Mouse (Mus musculus): ENCODE data around the gene Gm9821. TPM values are rescaled to one million over a fixed set of nuclear protein-coding genes. Genes with fewer than 3 reads are reported as not detected.

Gene Gm9821
- total and polyA plus RNA-seq, 3 experiments = 1.2 to 22.7 TPM; not detected in 1

GRCm38 (mm10) chr2:91965417-91965816, 19.9 kb downstream of the Gm9821 start:
- Histone ChIP-seq H3K79me2 (ENCODE audit: control insufficient read depth, insufficient read depth, low read length, poor library complexity) (peaks cover 26% of the 10 kb centered on the region), H3K36me3 (ENCODE audit: control insufficient read depth in 1 of 2, insufficient read depth in 2 of 2, low read length in 2 of 2) (peaks cover 0 to 16% of the 10 kb centered on the region in 2 experiments; a peak in 2 of 4 replicates), H3K4me1 (ENCODE audit: control insufficient read depth in 1 of 2, insufficient read depth in 2 of 2, low read length in 2 of 2) (peaks cover 7 to 25% of the 10 kb centered on the region in 2 experiments; a peak in 3 of 4 replicates), H3K4me3 (ENCODE audit: control insufficient read depth in 1 of 2, insufficient read depth in 1 of 2, low read depth in 2 of 2, low read length in 2 of 2) (peak overlapping the region; percentile 80 to 84), H3K9ac (ENCODE audit: control insufficient read depth, low read depth, low read length, poor library complexity, severe bottlenecking) (peak overlapping the region; percentile 86), H3K27me3 (ENCODE audit: control insufficient read depth in 1 of 2, insufficient read depth in 2 of 2, low read length in 2 of 2) (peaks cover 0 to 5% of the 10 kb centered on the region in 2 experiments; a peak in 2 of 4 replicates), H3K27ac (ENCODE audit: control insufficient read depth, low read depth, low read length) (peak overlapping the region; percentile 53), H3K9me3 (replicated peaks; ENCODE audit: insufficient read depth, low read length) (no peaks in the 10 kb centered on the region)
- DNase-seq (ENCODE audit: low read depth, low spot score) = peak; percentile 68
- TF ChIP-seq USF1 (IDR thresholded peaks at IDR 0.05; ENCODE audit: low read depth, low read length) = no peak
- no peak for TF ChIP-seq BHLHE40 (IDR thresholded peaks at IDR 0.05; ENCODE audit: borderline replicate concordance, low read depth, low read length)
- no peak for TF ChIP-seq POLR2AphosphoS2 (IDR thresholded peaks at IDR 0.05; ENCODE audit: low read length)
- no peak for TF ChIP-seq MEF2A (IDR thresholded peaks at IDR 0.05; ENCODE audit: extremely low read depth, insufficient replicate concordance, low read depth, low read length, poor library complexity, severe bottlenecking)
- no peak for TF ChIP-seq MAX (IDR thresholded peaks at IDR 0.05; ENCODE audit: low read length)
- TF ChIP-seq JUND (IDR thresholded peaks at IDR 0.05; ENCODE audit: low read depth, low read length) = no peak
- TF ChIP-seq RAD21 (IDR thresholded peaks at IDR 0.05; ENCODE audit: low read depth, low read length) = no peak
- peak; percentile 57 to 58; a peak in 2 of 4 replicates for TF ChIP-seq POLR2A (IDR thresholded peaks at IDR 0.05; ENCODE audit: control insufficient read depth in 1 of 2, insufficient read depth in 1 of 2, low read depth in 1 of 2, low read length in 2 of 2, poor library complexity in 1 of 2)
- TF ChIP-seq SIN3A (IDR thresholded peaks at IDR 0.05; ENCODE audit: low read length) = no peak
- TF ChIP-seq TBP (IDR thresholded peaks at IDR 0.05; ENCODE audit: low read depth, low read length) = no peak
- no peak for TF ChIP-seq TAL1 (IDR thresholded peaks at IDR 0.05; ENCODE audit: low read length)
- TF ChIP-seq RCOR1 (IDR thresholded peaks at IDR 0.05; ENCODE audit: low read depth, low read length) = peak; percentile 54; the same call in 1 of the 2 replicates
- no peak for TF ChIP-seq ZC3H11A (IDR thresholded peaks at IDR 0.05; ENCODE audit: low read depth, low read length)
- no peak for TF ChIP-seq ZKSCAN1 (IDR thresholded peaks at IDR 0.05; ENCODE audit: low read depth, low read length)
- TF ChIP-seq MXI1 (IDR thresholded peaks at IDR 0.05; ENCODE audit: low read depth, low read length) = no peak
- TF ChIP-seq ZNF384 (IDR thresholded peaks at IDR 0.05; ENCODE audit: low read depth, low read length) = no peak
- 0 out of 2 replicates have a peak, but pooled peaks have one; percentile 49 for TF ChIP-seq TCF12 (IDR thresholded peaks at IDR 0.05; ENCODE audit: low read depth, low read length)
- TF ChIP-seq MYB (IDR thresholded peaks at IDR 0.05; ENCODE audit: low read depth, low read length) = no peak
- no peak for TF ChIP-seq SMC3 (IDR thresholded peaks at IDR 0.05; ENCODE audit: low read depth, low read length)
- TF ChIP-seq NRF1 (IDR thresholded peaks at IDR 0.05; ENCODE audit: insufficient read depth, low read depth, low read length, poor library complexity, severe bottlenecking) = no peak
- no peak for TF ChIP-seq POLR2AphosphoS5 (IDR thresholded peaks at IDR 0.05; ENCODE audit: borderline replicate concordance, low read depth, low read length)
- TF ChIP-seq CHD2 (IDR thresholded peaks at IDR 0.05; ENCODE audit: low read length) = no peak
- peak; percentile 38; the same call in 1 of the 2 replicates for TF ChIP-seq ETS1 (IDR thresholded peaks at IDR 0.05; ENCODE audit: low read depth, low read length)
- TF ChIP-seq MAZ (IDR thresholded peaks at IDR 0.05; ENCODE audit: low read depth, low read length) = peak; percentile 87
- TF ChIP-seq ZMIZ1 (IDR thresholded peaks at IDR 0.05; ENCODE audit: low read depth, low read length) = peak; percentile 41; the same call in 1 of the 2 replicates
- TF ChIP-seq GATA1 (IDR thresholded peaks at IDR 0.05; ENCODE audit: low read depth, low read length) = no peak
- no peak for TF ChIP-seq CTCF (IDR thresholded peaks at IDR 0.05 in 2 of 3, conservative IDR thresholded peaks at IDR 0.05 in 1 of 3; ENCODE audit: control insufficient read depth in 1 of 3, insufficient read depth in 1 of 3, low read depth in 2 of 3, low read length in 3 of 3, poor library complexity in 1 of 3, severe bottlenecking in 1 of 3)
- no peak for TF ChIP-seq E2F4 (IDR thresholded peaks at IDR 0.05; ENCODE audit: borderline replicate concordance, low read depth, low read length)
- no peak for TF ChIP-seq UBTF (IDR thresholded peaks at IDR 0.05; ENCODE audit: borderline replicate concordance, insufficient read depth, low read depth, low read length)
- peak; percentile 41; the same call in 1 of the 2 replicates for TF ChIP-seq NELFE (IDR thresholded peaks at IDR 0.05; ENCODE audit: low read depth, low read length)
- peak in 1 of 2 experiments; percentile 40; a peak in 2 of 4 replicates for TF ChIP-seq EP300 (IDR thresholded peaks at IDR 0.05; ENCODE audit: low read depth in 1 of 2, low read length in 2 of 2)
- TF ChIP-seq ELF1 (IDR thresholded peaks at IDR 0.05; ENCODE audit: low read depth, low read length) = peak; percentile 77
- no peak for TF ChIP-seq KAT2A (conservative IDR thresholded peaks at IDR 0.05; ENCODE audit: low read depth, low read length)
- no peak for TF ChIP-seq MAFK (IDR thresholded peaks at IDR 0.05; ENCODE audit: borderline replicate concordance, low read depth, low read length)
- TF ChIP-seq USF2 (IDR thresholded peaks at IDR 0.05; ENCODE audit: borderline replicate concordance in 1 of 2, insufficient read depth in 1 of 2, low read depth in 1 of 2, low read length in 2 of 2) = no peak
- no peak for TF ChIP-seq HCFC1 (IDR thresholded peaks at IDR 0.05; ENCODE audit: low read depth, low read length)
- TF ChIP-seq GABPA (IDR thresholded peaks at IDR 0.05; ENCODE audit: low read depth, low read length) = no peak

All from MEL (cell line).